Mouse (Mus musculus): ENCODE measurements at regions not wholly inside any gene's neighbourhood (a gene's known extent, or its start where the extent isn't known, plus 50 kb on each side); places are given as distances from the start of the nearest gene placed in this dataset.

- no peaks in the 10 kb centered on the region for H3K36me3 ChIP-seq (replicated peaks; ENCODE audit: insufficient read depth, low read length)
- H3K9ac ChIP-seq (replicated peaks), result no peak overlapping the region
- no peaks in the 10 kb centered on the region for H3K4me1 ChIP-seq (ENCODE audit: insufficient read depth)
- H3K9me3 ChIP-seq (ENCODE audit: low read length), result no peaks in the 10 kb centered on the region
- no peak overlapping the region for H3K27ac ChIP-seq (ENCODE audit: low read depth)
- ATAC-seq, result no peak
- H3K4me3 ChIP-seq (ENCODE audit: low read depth, low read length), result no peak overlapping the region
- no peaks in the 10 kb centered on the region for H3K27me3 ChIP-seq (ENCODE audit: insufficient read depth, low read length)
- no peak for TF ChIP-seq EP300 (IDR thresholded peaks at IDR 0.05; ENCODE audit: low read depth)
- no peak for TF ChIP-seq CTCF (IDR thresholded peaks at IDR 0.05; ENCODE audit: low read depth)
- no peak overlapping the region for H3K4me2 ChIP-seq (ENCODE audit: low read depth, low read length)
- DNase-seq, result no peak
- WGBS (ENCODE audit: insufficient replicate concordance), result 77% methylated on average over 15 of the region's 15 CpGs
Measured at GRCm38 (mm10) chr5:149338016-149338696, 73.4 kb upstream of the Medag start.

GRCm38 (mm10) chr5:149338697-149339078 is 72.9 kb upstream of the Medag start:
- no peaks in the 10 kb centered on the region for H3K9me3 ChIP-seq (ENCODE audit: low read length)
- no peaks in the 10 kb centered on the region for H3K4me1 ChIP-seq (ENCODE audit: insufficient read depth)
- no peak overlapping the region for H3K9ac ChIP-seq (replicated peaks)
- DNase-seq, result no peak
- no peak overlapping the region for H3K4me3 ChIP-seq (ENCODE audit: low read depth, low read length)
- no peaks in the 10 kb centered on the region for H3K27me3 ChIP-seq (ENCODE audit: insufficient read depth, low read length)
- H3K36me3 ChIP-seq (replicated peaks; ENCODE audit: insufficient read depth, low read length), result no peaks in the 10 kb centered on the region
- no peak for TF ChIP-seq CTCF (IDR thresholded peaks at IDR 0.05; ENCODE audit: low read depth)
- no peak for TF ChIP-seq EP300 (IDR thresholded peaks at IDR 0.05; ENCODE audit: low read depth)
- 67% methylated on average over 5 of the region's 5 CpGs for WGBS (ENCODE audit: insufficient replicate concordance)
- ATAC-seq, result no peak
- H3K4me2 ChIP-seq (ENCODE audit: low read depth, low read length), result no peak overlapping the region
- no peak overlapping the region for H3K27ac ChIP-seq (ENCODE audit: low read depth)

DNA sequence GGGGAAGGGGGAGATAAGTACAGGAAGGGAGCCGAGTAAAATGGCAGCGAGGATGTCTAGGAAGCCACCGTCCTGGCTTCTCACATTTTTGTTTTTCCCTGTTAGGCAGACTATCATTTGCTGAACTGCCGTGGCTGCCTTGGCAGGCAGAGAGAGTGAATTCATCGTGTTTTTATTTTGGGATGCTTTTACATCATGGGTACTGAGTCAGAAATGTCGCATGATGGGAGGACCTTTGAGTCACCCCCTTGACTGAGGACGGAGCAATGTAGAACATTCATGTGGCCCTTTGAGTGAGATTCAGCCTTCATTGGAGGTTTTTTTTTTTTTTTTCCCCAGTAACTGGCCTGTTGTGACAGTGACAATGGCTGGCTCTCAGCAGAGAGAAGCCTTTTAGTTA is 71.2 kb upstream of the Medag start:
- H3K4me3 ChIP-seq (ENCODE audit: low read depth, low read length), result no peak overlapping the region
- no peaks in the 10 kb centered on the region for H3K9me3 ChIP-seq (ENCODE audit: low read length)
- TF ChIP-seq CTCF (IDR thresholded peaks at IDR 0.05; ENCODE audit: low read depth) (no peak), EP300 (IDR thresholded peaks at IDR 0.05; ENCODE audit: low read depth) (no peak)
- 77% methylated on average over 7 of the region's 7 CpGs for WGBS (ENCODE audit: insufficient replicate concordance)
- no peak overlapping the region for H3K4me2 ChIP-seq (ENCODE audit: low read depth, low read length)
- H3K27me3 ChIP-seq (ENCODE audit: insufficient read depth, low read length), result no peaks in the 10 kb centered on the region
- no peak for DNase-seq
- H3K9ac ChIP-seq (replicated peaks), result no peak overlapping the region
- ATAC-seq, result no peak
- no peak overlapping the region for H3K27ac ChIP-seq (ENCODE audit: low read depth)
- no peaks in the 10 kb centered on the region for H3K4me1 ChIP-seq (ENCODE audit: insufficient read depth)
- H3K36me3 ChIP-seq (replicated peaks; ENCODE audit: insufficient read depth, low read length), result no peaks in the 10 kb centered on the region

DNA sequence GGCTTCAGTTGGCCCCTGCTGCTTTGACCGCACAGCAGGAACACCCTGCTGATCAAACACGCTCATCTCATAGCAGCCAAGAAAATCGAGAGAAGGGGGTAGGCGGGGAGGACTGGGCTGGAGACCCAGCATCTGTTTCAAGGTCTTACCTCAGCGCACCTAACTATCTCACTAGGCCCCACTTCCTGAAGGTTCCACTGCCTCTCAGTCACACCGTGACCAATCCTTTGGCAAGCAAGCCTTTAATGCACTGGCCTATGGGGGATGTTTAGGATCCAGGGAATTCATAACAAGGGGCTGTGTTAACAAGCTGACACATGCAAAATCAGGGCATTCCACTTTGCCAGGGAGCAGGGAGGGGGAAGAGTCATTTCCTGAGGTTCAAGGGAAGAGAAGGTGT is 70.1 kb upstream of the Medag start:
- 54% methylated on average over 6 of the region's 6 CpGs for whole genome bisulfite sequencing (ENCODE audit: insufficient replicate concordance)
- H3K27ac ChIP-seq (ENCODE audit: low read depth), result no peak overlapping the region
- H3K9me3 ChIP-seq (ENCODE audit: low read length), result no peaks in the 10 kb centered on the region
- H3K4me3 ChIP-seq (ENCODE audit: low read depth, low read length), result no peak overlapping the region
- ATAC-seq (no peak), DNase-seq (no peak)
- no peaks in the 10 kb centered on the region for H3K27me3 ChIP-seq (ENCODE audit: insufficient read depth, low read length)
- no peaks in the 10 kb centered on the region for H3K4me1 ChIP-seq (ENCODE audit: insufficient read depth)
- no peak overlapping the region for H3K9ac ChIP-seq (replicated peaks)
- H3K4me2 ChIP-seq (ENCODE audit: low read depth, low read length), result no peak overlapping the region
- TF ChIP-seq CTCF (IDR thresholded peaks at IDR 0.05; ENCODE audit: low read depth) (no peak), EP300 (IDR thresholded peaks at IDR 0.05; ENCODE audit: low read depth) (no peak)
- H3K36me3 ChIP-seq (replicated peaks; ENCODE audit: insufficient read depth, low read length), result no peaks in the 10 kb centered on the region

GRCm38 (mm10) chr5:149343610-149344527 is 67.7 kb upstream of the Medag start:
- Histone ChIP-seq H3K27me3 (ENCODE audit: insufficient read depth, low read length) (no peaks in the 10 kb centered on the region), H3K4me3 (ENCODE audit: low read depth, low read length) (no peak overlapping the region), H3K9me3 (ENCODE audit: low read length) (no peaks in the 10 kb centered on the region), H3K4me1 (ENCODE audit: insufficient read depth) (no peaks in the 10 kb centered on the region), H3K27ac (ENCODE audit: low read depth) (no peak overlapping the region), H3K36me3 (replicated peaks; ENCODE audit: insufficient read depth, low read length) (no peaks in the 10 kb centered on the region), H3K9ac (replicated peaks) (no peak overlapping the region), H3K4me2 (ENCODE audit: low read depth, low read length) (no peak overlapping the region)
- TF ChIP-seq EP300 (IDR thresholded peaks at IDR 0.05; ENCODE audit: low read depth) (no peak), CTCF (IDR thresholded peaks at IDR 0.05; ENCODE audit: low read depth) (no peak)
- WGBS (ENCODE audit: insufficient replicate concordance), result 76% methylated on average over 21 of the region's 21 CpGs
- DNase-seq (no peak), ATAC-seq (no peak)

DNA sequence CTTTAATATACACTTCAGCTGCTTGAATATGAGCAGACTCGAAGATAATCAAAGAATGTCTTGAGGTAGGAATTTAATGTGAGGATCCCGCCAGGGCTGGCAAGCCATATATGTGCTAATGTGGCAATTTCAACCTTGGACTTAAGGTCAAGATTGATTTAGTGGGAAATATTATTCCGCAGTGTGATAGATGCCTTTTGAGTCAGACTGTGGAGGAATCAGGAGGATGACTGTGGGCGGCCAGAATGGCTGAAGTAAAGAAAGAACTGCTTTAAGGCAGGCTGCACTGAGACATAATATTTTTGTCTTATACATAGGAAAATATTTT is 67.1 kb upstream of the Medag start:
- ATAC-seq, result no peak
- WGBS (ENCODE audit: insufficient replicate concordance), result 80% methylated on average over 4 of the region's 4 CpGs
- Histone ChIP-seq H3K4me1 (ENCODE audit: insufficient read depth) (no peaks in the 10 kb centered on the region), H3K4me2 (ENCODE audit: low read depth, low read length) (no peak overlapping the region), H3K27ac (ENCODE audit: low read depth) (no peak overlapping the region), H3K36me3 (replicated peaks; ENCODE audit: insufficient read depth, low read length) (no peaks in the 10 kb centered on the region), H3K9ac (replicated peaks) (no peak overlapping the region), H3K4me3 (ENCODE audit: low read depth, low read length) (no peak overlapping the region), H3K9me3 (ENCODE audit: low read length) (no peaks in the 10 kb centered on the region), H3K27me3 (ENCODE audit: insufficient read depth, low read length) (no peaks in the 10 kb centered on the region)
- TF ChIP-seq EP300 (IDR thresholded peaks at IDR 0.05; ENCODE audit: low read depth) (no peak), CTCF (IDR thresholded peaks at IDR 0.05; ENCODE audit: low read depth) (no peak)
- no peak for DNase-seq
